Mouse (Mus musculus) cortical plate, adult 2 months (tissue): ENCODE results near the gene Spsb3. TPM values are rescaled to one million over a fixed set of nuclear protein-coding genes. Genes with fewer than 3 reads are reported as not detected.

Source experiments
- H3K27ac ChIP-seq: fragments of 200-500 bp; 2 replicates; pipeline ENCODE4 v1.5.1; 2012; ENCODE audit warnings: low read length, control low read depth, inconsistent platforms; ENCODE audit not compliant: insufficient read depth
- H3K4me1 ChIP-seq: fragments of 200-500 bp; 2 replicates; pipeline ENCODE4 v1.6.1; 2011; ENCODE audit warnings: low read length; ENCODE audit not compliant: control insufficient read depth, insufficient read depth
- H3K4me3 ChIP-seq: fragments of 200-500 bp; 2 replicates; pipeline ENCODE4 v1.5.1; 2011; ENCODE audit warnings: mild to moderate bottlenecking, low read length, control low read depth; ENCODE audit not compliant: insufficient read depth
- CTCF ChIP-seq: fragments of 200-500 bp; IDR thresholded peaks from 2 replicates; pipeline ENCODE4 v1.5.1; 2011; ENCODE audit warnings: mild to moderate bottlenecking, control low read depth, low read length; ENCODE audit not compliant: insufficient read depth; ENCODE audit errors: extremely low read depth
- POLR2A ChIP-seq: fragments of 200-500 bp; IDR thresholded peaks from 2 replicates; pipeline ENCODE4 v1.6.1; 2011; ENCODE audit warnings: mild to moderate bottlenecking, low read length, control low read depth; ENCODE audit not compliant: insufficient read depth; ENCODE audit errors: extremely low read depth
- polyA plus RNA-seq: library from polyadenylated mRNA; depleted of rRNA; stranded (reverse); fragments of >200 nt; gene quantifications from 2 replicates; pipeline ENCODE4 v1.2.3, GENCODE M21; 2012; rRNA removed

Gene Spsb3
- 91.9 and 92.7 TPM in 2 replicates for polyA plus RNA-seq

DNA sequence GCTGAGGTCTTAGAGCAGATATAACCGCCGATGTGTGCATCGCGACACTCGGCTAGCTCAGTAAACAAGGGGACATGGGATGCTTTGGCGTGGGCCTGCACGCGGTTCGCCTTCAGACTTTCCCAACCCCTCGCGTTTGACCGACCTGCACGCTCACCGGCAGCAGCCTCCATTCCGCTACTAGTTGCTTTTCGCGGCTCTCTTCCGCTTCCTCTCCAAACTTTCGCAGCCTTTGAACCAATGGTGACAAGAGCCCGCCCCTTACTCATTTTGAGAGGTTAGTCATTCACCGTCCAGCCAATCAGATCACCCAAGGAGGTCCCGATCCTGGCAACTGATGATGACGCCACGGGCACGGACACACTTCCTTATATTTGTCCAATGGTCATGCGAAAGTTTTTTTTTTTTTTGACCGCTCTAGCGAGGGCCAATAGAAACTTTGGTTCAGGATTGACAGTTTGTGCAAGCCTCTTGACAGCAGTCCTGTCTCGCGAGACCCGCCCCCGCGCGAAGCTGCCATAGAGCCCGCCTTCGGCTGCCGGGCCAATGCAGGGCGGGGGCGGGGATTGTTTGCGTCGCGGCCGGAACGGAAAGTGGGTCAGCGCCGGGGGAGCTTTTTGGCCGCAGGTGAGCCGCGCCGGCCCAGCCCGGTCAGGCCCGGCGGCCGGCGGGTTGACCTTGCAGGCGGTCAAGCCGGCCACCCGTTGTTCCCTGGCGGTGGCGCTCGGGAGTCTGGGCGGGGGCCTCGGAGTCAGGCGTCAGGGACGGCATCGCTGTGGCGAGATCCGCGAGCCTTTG lies at the start of gene Spsb3, which contains the start of gene Nubp2:
Spsb3 (plus strand) TSS at position 510 of the 798 bp plus-strand sequence.
Nubp2 (minus strand) TSS at position 216 of the 798 bp plus-strand sequence.
- Histone ChIP-seq H3K27ac (peak within 1 kb of the TSS; percentile 26), H3K4me1 (peaks cover 5% of the 10 kb centered on the region; the same call in 1 of the 2 replicates), H3K4me3 (peak within 1 kb of the TSS; percentile 95)
- TF ChIP-seq POLR2A (peak; percentile 73; the same call in 1 of the 2 replicates), CTCF (no peak)

DNA sequence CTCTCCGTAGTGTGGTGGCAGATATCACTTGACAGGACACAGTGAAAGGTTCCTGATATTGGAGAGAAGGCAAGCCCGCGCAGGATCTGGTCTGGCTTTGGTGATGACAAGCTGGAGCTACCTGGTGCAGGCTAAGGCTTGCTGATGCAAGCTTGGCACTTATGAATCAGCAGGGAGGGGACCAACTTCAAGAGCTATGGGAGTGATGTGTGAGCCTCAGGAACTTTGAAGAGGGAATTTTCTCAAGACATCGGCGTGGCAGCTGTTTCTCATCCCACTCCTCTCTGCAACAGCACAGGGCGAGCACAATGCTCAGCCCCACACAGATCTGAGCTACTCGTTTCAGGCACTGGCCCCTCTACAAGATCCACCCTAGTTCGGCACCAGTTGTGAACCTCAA lies 46.6 kb upstream of the Spsb3 start, which contains the start of gene Hagh:
Hagh (plus strand) TSS at position 302 of the 400 bp plus-strand sequence.
- H3K4me3 ChIP-seq = no peak within 1 kb of the TSS
- peaks cover 3% of the 10 kb centered on the region; the same call in 1 of the 2 replicates for H3K4me1 ChIP-seq
- no peak within 1 kb of the TSS for H3K27ac ChIP-seq
- TF ChIP-seq CTCF (no peak), POLR2A (no peak)

DNA sequence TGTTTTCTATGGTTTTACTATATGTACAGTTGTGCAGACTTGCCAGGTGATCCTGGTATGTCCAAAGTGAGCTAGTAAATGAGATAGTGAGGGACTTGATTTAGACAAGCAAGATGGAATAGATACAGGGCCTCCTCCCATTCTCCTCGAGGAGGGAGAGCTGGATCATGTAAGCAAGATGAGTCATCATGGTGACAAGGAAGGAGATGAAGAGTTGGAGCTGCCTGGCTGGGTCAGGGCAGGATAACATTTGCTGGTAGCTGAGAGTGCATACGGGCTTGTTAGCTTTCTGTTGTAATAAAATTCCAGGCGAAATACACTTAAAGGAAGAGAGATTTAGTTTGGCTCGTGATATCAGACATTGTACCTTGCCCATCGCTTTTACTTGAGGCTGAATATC lies 46.1 kb upstream of the Spsb3 start:
- no peak overlapping the region for H3K27ac ChIP-seq
- H3K4me3 ChIP-seq = no peak overlapping the region
- TF ChIP-seq POLR2A = no peak
- TF ChIP-seq CTCF = no peak
- peaks cover 3% of the 10 kb centered on the region; the same call in 1 of the 2 replicates for H3K4me1 ChIP-seq

DNA sequence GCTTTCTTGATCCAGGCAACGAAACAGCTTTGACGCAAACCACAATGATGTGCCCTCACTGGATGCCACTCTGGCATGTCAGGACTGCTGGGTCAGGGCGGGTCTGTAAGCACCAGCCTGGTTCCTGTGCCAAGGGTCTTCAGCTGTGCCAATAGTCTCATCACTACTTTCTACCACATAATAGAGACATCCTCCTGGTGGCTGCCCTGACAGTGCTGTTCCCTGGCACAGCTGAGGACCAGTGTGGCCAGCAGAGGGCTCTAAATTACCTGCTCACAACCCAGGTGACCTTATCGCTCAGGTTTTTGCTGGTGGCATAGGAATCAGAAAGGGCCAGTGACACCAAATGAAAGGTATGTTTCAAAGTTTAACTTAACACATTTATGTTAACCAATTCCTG lies 45.3 kb upstream of the Spsb3 start:
- H3K4me3 ChIP-seq = no peak overlapping the region
- no peak overlapping the region for H3K27ac ChIP-seq
- peaks cover 3% of the 10 kb centered on the region; the same call in 1 of the 2 replicates for H3K4me1 ChIP-seq
- TF ChIP-seq CTCF (peak; percentile 16; the same call in 1 of the 2 replicates), POLR2A (no peak)

DNA sequence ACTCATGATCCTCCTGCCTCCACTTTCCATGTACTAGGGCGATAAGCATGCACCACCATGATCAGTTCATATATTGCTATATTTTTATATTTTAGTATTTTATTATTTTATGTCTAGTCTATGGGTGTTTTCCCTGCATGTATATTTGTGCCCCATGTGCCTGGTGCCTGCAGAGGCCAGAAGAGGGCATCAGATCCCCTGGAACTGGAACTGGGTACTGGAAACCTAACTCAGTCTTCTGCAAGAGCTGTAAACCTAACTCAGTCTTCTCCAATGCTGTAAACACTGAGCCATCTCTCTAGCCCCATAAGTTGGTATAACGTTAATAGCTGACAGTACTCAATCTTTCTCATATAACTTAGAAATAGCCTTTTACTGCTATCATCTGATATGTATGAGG lies 43.8 kb upstream of the Spsb3 start:
- peaks cover 3% of the 10 kb centered on the region; the same call in 1 of the 2 replicates for H3K4me1 ChIP-seq
- H3K4me3 ChIP-seq = no peak overlapping the region
- H3K27ac ChIP-seq = no peak overlapping the region
- TF ChIP-seq CTCF (no peak), POLR2A (no peak)

DNA sequence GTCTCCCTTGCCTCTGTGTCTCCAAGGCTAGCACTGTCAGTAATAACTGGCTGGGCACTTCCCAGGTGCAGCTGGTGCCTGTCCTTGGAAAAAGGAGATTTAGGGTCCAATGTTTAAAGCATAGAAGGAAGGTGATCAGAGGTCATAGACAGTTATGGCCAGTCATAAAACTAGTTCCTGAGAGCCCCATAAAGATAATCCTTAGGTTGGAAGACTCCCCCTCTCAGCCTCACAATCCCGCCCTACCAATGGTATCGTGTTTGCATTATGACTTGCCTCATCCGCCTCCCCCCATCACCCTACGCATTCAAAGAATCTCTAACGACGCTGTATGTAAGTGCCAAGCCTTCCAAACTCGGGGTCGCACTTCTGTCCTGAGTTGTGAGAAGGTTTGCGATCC lies 41.9 kb upstream of the Spsb3 start:
- TF ChIP-seq POLR2A = no peak
- H3K27ac ChIP-seq = no peak overlapping the region
- peaks cover 5% of the 10 kb centered on the region for H3K4me1 ChIP-seq
- no peak overlapping the region for H3K4me3 ChIP-seq

DNA sequence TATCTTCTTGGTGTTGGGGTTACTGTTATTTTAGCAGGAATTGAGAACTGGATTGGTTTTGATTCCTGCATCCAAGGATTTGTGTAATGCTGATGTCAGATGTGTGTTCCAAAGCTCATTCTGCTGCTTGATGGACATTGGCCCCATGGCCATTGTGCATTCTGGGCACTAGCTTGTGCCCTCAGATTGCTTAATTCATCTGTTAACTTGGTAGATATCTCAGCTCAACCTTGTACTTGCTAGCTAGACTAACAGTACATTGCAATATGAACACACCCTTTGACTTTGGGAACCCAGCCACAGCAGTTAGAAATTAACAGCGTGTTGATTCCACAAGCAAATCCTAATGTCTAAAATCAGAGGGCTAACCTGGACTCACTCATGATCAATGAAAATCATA lies 39.1 kb upstream of the Spsb3 start:
- peaks cover 8% of the 10 kb centered on the region for H3K4me1 ChIP-seq
- no peak overlapping the region for H3K4me3 ChIP-seq
- TF ChIP-seq POLR2A = no peak
- TF ChIP-seq CTCF = no peak
- no peak overlapping the region for H3K27ac ChIP-seq

DNA sequence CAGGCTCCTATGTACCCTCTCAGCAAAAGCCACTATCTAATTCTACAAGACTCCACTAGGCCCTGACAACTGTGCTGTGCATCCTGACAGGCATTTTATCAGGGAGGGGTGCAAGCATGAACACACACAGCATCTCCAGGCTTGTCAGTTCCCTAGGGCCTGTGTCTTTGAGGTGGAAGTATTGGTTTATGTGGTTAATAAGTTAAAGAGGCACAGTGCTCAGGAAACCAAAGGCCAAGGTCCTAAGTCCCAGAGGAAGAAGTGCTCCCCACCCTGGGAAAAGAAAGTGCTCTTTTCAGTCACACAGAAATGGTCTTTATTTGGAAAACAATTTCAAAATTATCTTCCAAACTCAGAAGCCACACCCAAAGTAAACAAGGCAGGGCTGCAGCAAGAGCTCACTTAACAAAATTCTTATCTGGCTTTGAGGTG lies 37.8 kb upstream of the Spsb3 start:
- Histone ChIP-seq H3K4me1 (peaks cover 8% of the 10 kb centered on the region), H3K27ac (no peak overlapping the region), H3K4me3 (no peak overlapping the region)
- TF ChIP-seq POLR2A = no peak
- no peak for TF ChIP-seq CTCF

DNA sequence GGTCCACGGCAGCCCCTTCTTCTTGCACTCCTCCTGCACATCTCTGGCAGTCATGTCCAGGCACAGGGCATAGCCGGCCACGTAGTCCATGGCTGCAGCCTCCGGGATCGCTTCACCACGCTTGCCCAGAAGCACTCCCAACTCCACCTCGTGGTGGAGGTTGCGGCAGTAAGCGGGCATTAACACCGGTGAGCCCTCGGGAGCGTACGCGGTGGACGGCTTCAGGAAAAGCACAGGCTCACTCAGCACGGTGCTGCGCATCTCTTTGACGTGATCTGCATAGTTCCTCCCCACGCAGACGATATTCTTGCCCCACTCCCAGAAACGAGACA lies 36.7 kb upstream of the Spsb3 start:
- peak overlapping the region; percentile 96 for H3K27ac ChIP-seq
- H3K4me3 ChIP-seq = peak overlapping the region; percentile 72
- TF ChIP-seq POLR2A = peak; percentile 54
- TF ChIP-seq CTCF = no peak
- peaks cover 8% of the 10 kb centered on the region for H3K4me1 ChIP-seq
